ENCODE assay signal across 8 mouse cellular contexts in genomic region chr3:60611839-60612238, GRCm38 (mm10).
DNase-seq lines count a peak whose midpoint lies in the region; ATAC-seq and TF ChIP-seq lines count a peak whose summit lies in the region.

No protein-coding gene starts in this region.

- TF ChIP-seq CTCF in gastrocnemius, adult 2 months (IDR thresholded peaks at IDR 0.05): peak; percentile 82
- TF ChIP-seq CTCF in cerebellum, adult 2 months (IDR thresholded peaks at IDR 0.05; ENCODE audit: borderline replicate concordance, insufficient read depth, low read depth, low read length): peak; percentile 35; the same call in 1 of the 2 replicates

- 6% methylated on average over 2 of the region's 2 CpGs for WGBS in cerebellum, adult 2 months

- TF ChIP-seq POLR2A in cerebellum, adult 2 months (IDR thresholded peaks at IDR 0.05; ENCODE audit: borderline replicate concordance, insufficient read depth, low read length): no peak

- no peak overlapping the region; the same call in 1 of the 2 replicates for H3K27ac ChIP-seq in gastrocnemius, adult 2 months
- no peak overlapping the region for H3K27ac ChIP-seq in cerebellum, adult 2 months (ENCODE audit: insufficient read depth, low read length)

- peak; percentile 50 for DNase-seq in gastrocnemius, adult 2 months
- DNase-seq in gastrocnemius, adult 8-10 months (ENCODE audit: low spot score in 2 of 2): no peak
- peak; percentile 46 for DNase-seq in right cerebral cortex, adult 18-20 months
- DNase-seq in right cerebral cortex, postnatal 25 days: no peak
- peak in 1 of 2 experiments; percentile 50 for DNase-seq in cerebellum, adult 2 months
- DNase-seq in mesoderm, embryonic 11.5 days (ENCODE audit: low read depth, low spot score): peak; percentile 67
- peak; percentile 68 for DNase-seq in thymus, postnatal 4 days

- H3K4me3 ChIP-seq in gastrocnemius, adult 2 months: no peak overlapping the region
- no peak overlapping the region for H3K4me3 ChIP-seq in cerebellum, adult 2 months (replicated peaks; ENCODE audit: insufficient read depth, low read depth, low read length)

- H3K4me1 ChIP-seq in cerebellum, adult 2 months (ENCODE audit: control insufficient read depth, insufficient read depth, low read length): no peaks in the 10 kb centered on the region

- intact Hi-C loops in gastrocnemius, adult 2 months (cut with DNase I): loop anchor here (5.0 to 10.0 kb wide), 2 partner anchors 85 to 207 kb away; no protein-coding TSS in a partner anchor

- peak; percentile 33 to 44; a peak in 2 of 4 replicates for ATAC-seq in hematopoietic stem cell, adult 5-6 weeks (replicated peaks in 1 of 2; ENCODE audit: insufficient read depth in 1 of 2, low FRiP score in 2 of 2, low TSS enrichment in 1 of 2, low read depth in 1 of 2, poor library complexity in 2 of 2, severe bottlenecking in 2 of 2)

- H3K27me3 ChIP-seq in cerebellum, adult 2 months (ENCODE audit: control insufficient read depth, insufficient read depth, low read length): no peaks in the 10 kb centered on the region

Comparison
In these comparisons a context has a peak if more than half of its experiments do, and no peak if none do; other contexts are left out.
1. DNase-seq: peak in gastrocnemius, adult 2 months (single experiment), right cerebral cortex, adult 18-20 months (single experiment), mesoderm, embryonic 11.5 days (single experiment) and thymus, postnatal 4 days (single experiment); none in gastrocnemius, adult 8-10 months (0 of 2) and right cerebral cortex, postnatal 25 days (single experiment).